Mouse (Mus musculus): ENCODE measurements around the gene Edem3. TPM values are rescaled to one million over a fixed set of nuclear protein-coding genes. Genes with fewer than 3 reads are reported as not detected.

Gene Edem3
- polyA plus RNA-seq, 1 experiment from 2014 or later: 7.5 TPM

DNA sequence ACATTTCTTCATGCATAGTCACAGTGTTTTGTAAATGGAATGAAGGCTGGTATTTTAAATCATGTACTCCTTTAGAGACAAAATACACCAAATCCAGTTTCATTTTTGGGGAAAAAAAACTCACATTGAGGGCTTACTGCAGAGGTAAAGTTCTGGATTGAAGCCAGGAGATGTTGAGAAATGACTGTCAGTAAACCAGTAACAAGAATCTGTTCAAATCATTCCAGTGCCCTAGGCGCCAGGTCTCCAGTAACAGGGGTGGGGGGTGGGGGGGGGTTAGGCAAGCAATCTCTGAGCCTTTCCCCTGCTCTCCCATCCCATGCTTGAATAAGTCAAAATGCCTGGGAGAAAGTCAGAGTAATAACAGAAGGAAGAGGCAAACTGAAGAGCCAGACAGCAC is 100.4 kb downstream of the Edem3 start:
- Histone ChIP-seq H3K9ac (ENCODE audit: low read length) (no peak overlapping the region), H3K36me3 (ENCODE audit: control insufficient read depth, insufficient read depth, low read length) (no peaks in the 10 kb centered on the region), H3K9me3 (ENCODE audit: control insufficient read depth, low read length) (no peaks in the 10 kb centered on the region), H3K4me2 (replicated peaks; ENCODE audit: low read depth) (no peak overlapping the region), H3K4me1 (replicated peaks; ENCODE audit: control insufficient read depth, insufficient read depth) (no peaks in the 10 kb centered on the region), H3K4me3 (ENCODE audit: low read depth, low read length) (no peak overlapping the region), H3K27ac (replicated peaks) (no peak overlapping the region), H3K27me3 (ENCODE audit: control insufficient read depth, insufficient read depth, low read length) (no peaks in the 10 kb centered on the region)
- no peak for ATAC-seq (ENCODE audit: low FRiP score, low TSS enrichment)
- DNase-seq (ENCODE audit: low spot score): no peak
- TF ChIP-seq CTCF (IDR thresholded peaks at IDR 0.05; ENCODE audit: low read depth) (no peak), EP300 (optimal IDR thresholded peaks at IDR 0.05) (no peak)
- 52% methylated on average over 1 of the region's 1 CpGs for WGBS

DNA sequence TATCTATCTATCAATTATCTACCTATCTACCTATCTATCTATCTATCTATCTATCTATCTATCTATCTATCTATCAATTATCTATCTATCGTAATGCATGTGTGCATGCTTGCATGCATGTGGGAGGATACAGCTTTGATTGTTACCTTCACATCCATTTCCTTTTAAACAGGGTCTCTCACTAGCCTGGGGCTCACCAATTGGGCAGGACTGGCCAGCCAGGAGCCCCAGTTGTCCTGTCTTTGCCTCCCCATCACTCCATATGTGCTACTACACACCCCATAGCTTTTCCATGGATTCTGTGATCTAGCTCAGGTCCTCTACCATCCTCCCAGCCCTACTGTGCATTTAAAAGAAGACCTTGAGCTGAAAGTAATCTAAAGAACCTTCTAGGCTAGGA is 103.3 kb downstream of the Edem3 start:
- no peaks in the 10 kb centered on the region for H3K4me1 ChIP-seq (replicated peaks; ENCODE audit: control insufficient read depth, insufficient read depth)
- no peak overlapping the region for H3K4me3 ChIP-seq (ENCODE audit: low read depth, low read length)
- H3K36me3 ChIP-seq (ENCODE audit: control insufficient read depth, insufficient read depth, low read length): no peaks in the 10 kb centered on the region
- no peak overlapping the region for H3K9ac ChIP-seq (ENCODE audit: low read length)
- H3K9me3 ChIP-seq (ENCODE audit: control insufficient read depth, low read length): no peaks in the 10 kb centered on the region
- H3K27me3 ChIP-seq (ENCODE audit: control insufficient read depth, insufficient read depth, low read length): no peaks in the 10 kb centered on the region
- no peak for DNase-seq (ENCODE audit: low spot score)
- no peak overlapping the region for H3K4me2 ChIP-seq (replicated peaks; ENCODE audit: low read depth)
- H3K27ac ChIP-seq (replicated peaks): no peak overlapping the region
- ATAC-seq (ENCODE audit: low FRiP score, low TSS enrichment): no peak
- TF ChIP-seq EP300 (optimal IDR thresholded peaks at IDR 0.05): no peak
- no peak for TF ChIP-seq CTCF (IDR thresholded peaks at IDR 0.05; ENCODE audit: low read depth)
- 100% methylated on average over 1 of the region's 1 CpGs for WGBS

- Histone ChIP-seq H3K4me2 (replicated peaks; ENCODE audit: low read depth) (no peak overlapping the region), H3K4me3 (ENCODE audit: low read depth, low read length) (no peak overlapping the region), H3K27me3 (ENCODE audit: control insufficient read depth, insufficient read depth, low read length) (no peaks in the 10 kb centered on the region), H3K4me1 (replicated peaks; ENCODE audit: control insufficient read depth, insufficient read depth) (no peaks in the 10 kb centered on the region), H3K9me3 (ENCODE audit: control insufficient read depth, low read length) (no peaks in the 10 kb centered on the region), H3K9ac (ENCODE audit: low read length) (no peak overlapping the region), H3K27ac (replicated peaks) (no peak overlapping the region), H3K36me3 (ENCODE audit: control insufficient read depth, insufficient read depth, low read length) (no peaks in the 10 kb centered on the region)
- 55% methylated on average over 20 of the region's 20 CpGs for WGBS
- peak; percentile 21 for DNase-seq (ENCODE audit: low spot score)
- ATAC-seq (ENCODE audit: low FRiP score, low TSS enrichment): no peak
- TF ChIP-seq EP300 (optimal IDR thresholded peaks at IDR 0.05): no peak
- peak; percentile 51 for TF ChIP-seq CTCF (IDR thresholded peaks at IDR 0.05; ENCODE audit: low read depth)
Observed at GRCm38 (mm10) chr1:151861334-151861995, 106.3 kb downstream of the Edem3 start.

DNA sequence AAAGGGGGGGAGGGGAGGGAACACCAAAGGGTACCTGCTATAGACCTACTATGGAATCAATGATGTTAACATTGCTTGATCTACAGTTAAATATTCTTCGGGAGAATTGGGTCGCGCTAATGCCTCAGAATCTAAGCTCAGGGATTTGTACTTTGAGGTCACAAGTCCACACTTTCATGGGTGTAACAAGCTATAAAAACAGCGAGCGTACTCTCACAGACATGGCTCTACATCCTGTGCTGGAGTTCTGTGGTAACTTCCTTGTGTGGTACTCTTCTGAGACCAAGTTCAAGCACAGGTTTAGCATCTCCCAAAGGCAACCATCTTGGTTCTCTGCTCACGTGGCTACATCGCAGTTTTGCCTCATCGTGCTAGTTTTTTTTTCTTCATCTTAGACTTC is 106.9 kb downstream of the Edem3 start:
- no peaks in the 10 kb centered on the region for H3K4me1 ChIP-seq (replicated peaks; ENCODE audit: control insufficient read depth, insufficient read depth)
- no peaks in the 10 kb centered on the region for H3K36me3 ChIP-seq (ENCODE audit: control insufficient read depth, insufficient read depth, low read length)
- no peak for DNase-seq (ENCODE audit: low spot score)
- no peak overlapping the region for H3K27ac ChIP-seq (replicated peaks)
- H3K4me3 ChIP-seq (ENCODE audit: low read depth, low read length): no peak overlapping the region
- 90% methylated on average over 8 of the region's 8 CpGs for WGBS
- no peaks in the 10 kb centered on the region for H3K9me3 ChIP-seq (ENCODE audit: control insufficient read depth, low read length)
- H3K27me3 ChIP-seq (ENCODE audit: control insufficient read depth, insufficient read depth, low read length): no peaks in the 10 kb centered on the region
- ATAC-seq (ENCODE audit: low FRiP score, low TSS enrichment): no peak
- H3K4me2 ChIP-seq (replicated peaks; ENCODE audit: low read depth): no peak overlapping the region
- H3K9ac ChIP-seq (ENCODE audit: low read length): no peak overlapping the region
- TF ChIP-seq CTCF (IDR thresholded peaks at IDR 0.05; ENCODE audit: low read depth) (no peak), EP300 (optimal IDR thresholded peaks at IDR 0.05) (no peak)

GRCm38 (mm10) chr1:151863135-151863796 is 108.1 kb downstream of the Edem3 start:
- H3K9ac ChIP-seq (ENCODE audit: low read length): no peak overlapping the region
- TF ChIP-seq EP300 (optimal IDR thresholded peaks at IDR 0.05) (no peak), CTCF (IDR thresholded peaks at IDR 0.05; ENCODE audit: low read depth) (no peak)
- ATAC-seq (ENCODE audit: low FRiP score, low TSS enrichment): no peak
- no peaks in the 10 kb centered on the region for H3K27me3 ChIP-seq (ENCODE audit: control insufficient read depth, insufficient read depth, low read length)
- DNase-seq (ENCODE audit: low spot score): no peak
- WGBS: 50% methylated on average over 17 of the region's 17 CpGs
- peak overlapping the region; percentile 49 for H3K27ac ChIP-seq (replicated peaks)
- no peaks in the 10 kb centered on the region for H3K4me1 ChIP-seq (replicated peaks; ENCODE audit: control insufficient read depth, insufficient read depth)
- H3K36me3 ChIP-seq (ENCODE audit: control insufficient read depth, insufficient read depth, low read length): no peaks in the 10 kb centered on the region
- no peak overlapping the region for H3K4me3 ChIP-seq (ENCODE audit: low read depth, low read length)
- H3K4me2 ChIP-seq (replicated peaks; ENCODE audit: low read depth): no peak overlapping the region
- no peaks in the 10 kb centered on the region for H3K9me3 ChIP-seq (ENCODE audit: control insufficient read depth, low read length)

- Histone ChIP-seq H3K4me1 (replicated peaks; ENCODE audit: control insufficient read depth, insufficient read depth) (no peaks in the 10 kb centered on the region), H3K27me3 (ENCODE audit: control insufficient read depth, insufficient read depth, low read length) (no peaks in the 10 kb centered on the region), H3K27ac (replicated peaks) (peak overlapping the region; percentile 49), H3K9me3 (ENCODE audit: control insufficient read depth, low read length) (no peaks in the 10 kb centered on the region), H3K4me2 (replicated peaks; ENCODE audit: low read depth) (no peak overlapping the region), H3K36me3 (ENCODE audit: control insufficient read depth, insufficient read depth, low read length) (no peaks in the 10 kb centered on the region), H3K9ac (ENCODE audit: low read length) (no peak overlapping the region), H3K4me3 (ENCODE audit: low read depth, low read length) (no peak overlapping the region)
- ATAC-seq (ENCODE audit: low FRiP score, low TSS enrichment) (no peak), DNase-seq (ENCODE audit: low spot score) (no peak)
- TF ChIP-seq CTCF (IDR thresholded peaks at IDR 0.05; ENCODE audit: low read depth) (no peak), EP300 (optimal IDR thresholded peaks at IDR 0.05) (no peak)
- WGBS: 62% methylated on average over 12 of the region's 12 CpGs
Observed at GRCm38 (mm10) chr1:151863797-151864147, 108.6 kb downstream of the Edem3 start.

All from stomach, postnatal 0 days (tissue).